Mouse (Mus musculus) spleen, adult 18-20 months (tissue): ENCODE measurements around the gene Rbfox2.

Experiments
- DNase-seq, 2 experiments: peaks; one replicate each; pipeline ENCODE4 v3.0.0; 2022; ENCODE audit warnings: mixed read lengths in 2 of 2

Gene Rbfox2

DNA sequence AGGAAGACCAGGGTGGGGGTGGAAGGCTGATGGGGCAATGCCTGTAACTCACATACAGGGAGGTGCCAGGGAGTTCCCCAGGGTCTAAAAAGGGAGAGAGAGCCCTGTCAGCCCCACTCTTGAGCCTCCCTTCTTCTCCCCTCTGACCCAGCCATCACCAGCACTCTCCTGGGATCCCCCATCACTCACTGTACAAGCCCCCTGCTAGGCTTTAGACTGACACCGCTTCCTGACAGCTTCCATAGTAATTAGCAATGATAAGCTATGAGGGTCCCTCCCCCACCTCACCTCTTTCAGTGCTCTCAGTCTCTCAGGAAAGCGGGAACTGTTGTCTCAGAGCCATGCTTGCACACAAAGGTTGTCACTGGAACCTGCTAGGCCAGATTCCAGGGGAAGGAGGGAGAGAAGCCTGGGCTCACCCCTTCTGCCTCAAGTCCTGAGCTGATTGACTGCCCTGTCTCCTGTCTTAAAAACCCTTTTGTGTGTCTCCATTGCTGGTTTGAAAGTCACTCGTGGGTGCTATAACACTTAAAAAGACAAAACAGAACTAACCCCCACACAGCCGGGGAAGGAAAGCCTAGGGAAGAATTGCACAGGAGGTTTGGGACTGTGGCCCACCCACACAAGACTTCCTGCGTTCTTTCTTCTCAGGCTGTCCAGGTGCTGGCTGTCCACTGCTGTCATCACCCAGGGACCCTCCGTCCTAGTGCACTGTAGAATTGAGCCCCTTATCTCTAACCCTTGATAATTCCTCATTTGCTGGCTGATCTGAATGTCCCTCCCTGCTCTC lies 250.6 kb downstream of the Rbfox2 start:
- no peak for DNase-seq

DNA sequence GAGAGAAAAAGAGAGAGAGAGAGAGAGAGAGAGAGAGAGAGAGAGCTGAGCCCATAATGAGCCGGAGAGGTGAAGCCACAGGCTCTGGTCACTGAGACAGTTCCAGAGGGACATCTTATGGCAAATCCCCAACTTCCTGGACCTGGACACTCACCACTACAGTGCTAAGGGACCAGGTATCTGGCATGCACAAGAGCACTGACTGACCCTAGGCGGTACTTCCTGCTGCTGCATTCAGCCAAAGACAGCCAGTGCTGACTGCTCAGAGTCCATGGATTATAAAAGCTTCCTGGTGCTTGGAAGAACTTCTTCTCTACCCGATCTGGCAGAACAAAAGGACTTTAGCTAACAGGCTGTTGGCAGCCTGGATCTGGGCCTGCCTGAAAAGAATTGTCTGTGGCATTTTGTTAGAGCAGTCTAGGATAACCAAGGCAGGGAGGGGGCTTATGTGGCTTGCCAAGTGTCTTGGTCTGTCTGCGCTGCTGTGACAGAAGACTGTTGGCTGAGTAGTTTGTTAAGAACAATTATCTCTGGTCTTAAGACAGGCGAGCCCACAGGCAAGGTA lies 252.1 kb downstream of the Rbfox2 start:
- DNase-seq, result no peak

DNA sequence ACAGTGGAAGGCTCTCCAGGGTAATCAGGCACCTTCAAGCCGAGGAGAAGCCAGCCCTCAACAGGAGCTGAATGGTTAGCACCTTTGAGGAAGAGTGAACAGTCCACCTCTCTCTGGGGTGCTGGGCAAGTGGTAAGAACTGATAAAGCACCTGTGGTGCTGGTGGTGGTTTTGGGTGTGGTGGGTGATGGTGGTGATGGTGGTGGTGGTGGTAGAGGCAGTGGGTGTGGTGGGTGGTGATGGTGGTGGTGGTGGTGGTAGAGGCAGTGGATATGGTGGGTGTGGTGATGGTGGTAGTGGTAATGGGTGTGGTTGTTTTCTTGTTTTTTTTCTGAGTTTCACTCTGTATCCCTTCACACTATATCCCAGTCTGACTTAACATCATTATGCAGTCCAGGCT lies 253.8 kb downstream of the Rbfox2 start:
- DNase-seq, result no peak

DNA sequence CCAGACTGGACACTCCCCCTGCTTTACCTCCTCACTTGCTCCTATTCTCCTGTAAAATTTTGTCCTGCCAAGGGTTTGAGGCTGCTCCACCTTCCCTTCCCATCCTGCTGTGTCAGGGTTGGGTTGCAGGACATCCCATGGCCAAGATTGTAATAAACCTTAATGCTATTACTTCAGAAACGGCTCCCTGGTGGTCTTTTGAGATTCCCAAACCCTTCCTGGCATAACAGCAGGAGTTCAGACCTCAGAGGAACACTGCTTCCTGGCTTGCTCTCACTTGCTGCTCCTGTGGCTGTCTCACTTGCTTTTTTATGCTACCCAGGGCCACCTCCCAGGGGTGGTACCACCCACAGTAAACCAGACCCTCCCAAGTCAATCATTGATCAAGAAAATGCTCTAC lies 254.6 kb downstream of the Rbfox2 start:
- no peak for DNase-seq

DNA sequence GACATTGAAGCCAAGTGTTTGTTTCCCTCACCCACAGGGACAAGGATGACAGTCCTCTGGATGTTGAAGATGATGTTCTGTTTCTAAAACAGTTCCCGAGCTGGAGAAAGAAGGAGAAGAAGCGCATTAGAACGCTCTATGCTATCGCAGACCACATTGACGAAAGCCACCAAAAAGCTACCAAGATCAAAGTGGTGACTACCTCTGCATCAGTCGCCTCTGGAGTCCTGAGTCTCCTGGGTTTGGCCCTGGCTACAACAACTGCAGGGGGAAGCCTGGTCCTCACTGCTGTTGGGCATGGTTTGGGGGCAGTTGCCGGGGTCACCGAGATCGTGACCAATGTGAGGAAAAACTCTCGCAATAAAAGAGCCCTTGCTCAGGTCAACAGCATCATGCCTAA lies 256.2 kb downstream of the Rbfox2 start, which contains the start of gene Mb:
Mb (minus strand) TSS at position 101 of the 400 bp plus-strand sequence.
- DNase-seq, result no peak

DNA sequence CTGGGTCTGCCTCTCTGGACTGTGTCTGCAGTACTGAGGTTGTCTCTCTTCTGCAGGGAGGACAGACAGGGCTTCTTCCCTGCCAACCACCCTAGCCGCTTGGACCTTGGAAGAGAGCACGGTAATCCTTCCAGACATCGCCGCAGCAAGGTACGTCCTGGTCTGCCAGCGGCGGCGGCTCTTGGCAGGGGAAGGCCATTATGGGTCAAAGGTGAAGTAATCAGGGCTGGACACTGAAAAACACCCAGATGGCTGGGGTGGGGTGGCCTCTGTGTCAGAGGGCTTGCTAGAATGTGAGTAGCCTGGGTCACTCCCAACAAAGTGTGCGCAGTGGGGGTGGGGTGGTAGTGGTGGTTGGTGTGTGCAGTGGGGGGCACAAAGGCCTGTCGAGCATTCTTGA lies 261.2 kb downstream of the Rbfox2 start:
- no peak for DNase-seq

DNA sequence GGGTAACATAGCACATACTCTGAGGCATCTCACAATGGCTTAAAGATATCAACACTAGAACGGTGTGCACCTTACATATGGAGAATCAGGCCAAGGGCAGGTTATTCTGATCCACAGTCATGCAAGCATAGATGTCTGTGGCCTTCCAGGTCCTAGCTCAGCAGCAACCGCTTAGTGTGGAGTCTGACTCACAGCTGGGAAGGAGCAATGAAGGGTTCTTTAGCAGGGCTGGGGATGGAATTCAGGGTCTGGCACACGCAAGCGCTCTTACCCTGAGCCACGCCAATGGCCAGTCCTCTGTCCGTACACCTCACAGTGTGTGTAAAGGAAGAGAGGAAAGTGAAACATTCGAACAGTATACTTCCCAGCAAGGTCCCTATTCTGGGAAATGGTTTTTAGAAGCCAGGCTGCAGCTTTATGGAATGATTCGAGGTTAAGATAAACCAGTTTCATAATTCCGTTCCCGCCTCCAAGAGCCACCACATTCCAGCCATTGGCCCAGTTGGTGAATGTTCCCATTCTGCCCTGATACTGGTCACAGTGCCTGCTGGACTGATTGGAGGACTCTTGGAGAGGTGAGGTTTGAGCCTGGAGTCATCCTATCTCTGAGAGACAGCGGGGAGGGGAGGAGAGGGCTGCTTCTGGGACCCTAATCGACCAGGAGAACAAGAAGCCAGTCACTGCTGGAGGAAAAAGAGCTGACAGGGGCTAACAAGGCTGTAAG lies 262.0 kb downstream of the Rbfox2 start, which contains the start of gene Apol6:
Apol6 (plus strand) TSS at position 133 of the 724 bp plus-strand sequence.
- DNase-seq, result no peak

DNA sequence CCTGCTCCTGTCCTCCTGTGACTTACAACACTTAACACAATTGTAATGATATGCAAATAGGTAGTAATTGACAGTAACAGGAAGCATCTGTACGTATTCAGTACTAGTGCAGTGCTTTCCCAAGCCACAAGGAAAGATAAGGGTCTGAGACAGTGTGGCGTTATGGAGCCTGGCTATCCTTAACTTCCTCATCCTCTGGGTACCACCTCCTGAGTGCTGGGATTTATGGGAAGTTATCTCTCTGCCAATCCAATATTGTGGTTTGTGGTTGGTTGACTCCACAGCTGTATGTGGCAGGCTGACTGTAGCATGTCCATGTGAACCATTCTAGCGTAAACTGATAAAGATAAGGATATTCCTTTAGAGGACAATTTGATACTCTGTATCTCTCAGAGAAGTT lies 266.0 kb downstream of the Rbfox2 start:
- DNase-seq, result no peak

DNA sequence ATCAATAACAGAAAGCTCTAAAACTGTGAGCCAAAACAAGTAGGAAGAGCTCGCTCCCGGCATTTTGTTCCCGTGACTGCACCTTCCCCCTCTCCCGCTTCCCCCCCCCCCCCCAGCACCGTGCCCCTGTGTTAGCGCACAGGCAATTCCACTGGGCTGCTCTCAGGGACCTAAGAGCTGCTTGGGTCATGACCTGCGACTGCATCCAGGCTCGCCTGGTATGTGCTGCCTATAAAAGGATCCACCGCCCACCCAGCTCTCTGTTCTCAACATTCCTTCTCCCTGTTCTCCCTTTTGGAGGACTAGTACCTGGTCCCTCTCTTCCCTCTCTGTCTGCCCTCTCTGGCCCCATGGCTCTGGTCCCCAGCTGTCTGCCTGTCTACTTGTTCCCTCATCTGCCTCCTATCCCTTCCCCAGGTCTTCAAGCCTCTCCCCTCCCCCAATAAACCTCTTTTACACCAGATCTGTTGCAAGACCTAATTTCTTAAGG lies 267.5 kb downstream of the Rbfox2 start:
- no peak for DNase-seq

DNA sequence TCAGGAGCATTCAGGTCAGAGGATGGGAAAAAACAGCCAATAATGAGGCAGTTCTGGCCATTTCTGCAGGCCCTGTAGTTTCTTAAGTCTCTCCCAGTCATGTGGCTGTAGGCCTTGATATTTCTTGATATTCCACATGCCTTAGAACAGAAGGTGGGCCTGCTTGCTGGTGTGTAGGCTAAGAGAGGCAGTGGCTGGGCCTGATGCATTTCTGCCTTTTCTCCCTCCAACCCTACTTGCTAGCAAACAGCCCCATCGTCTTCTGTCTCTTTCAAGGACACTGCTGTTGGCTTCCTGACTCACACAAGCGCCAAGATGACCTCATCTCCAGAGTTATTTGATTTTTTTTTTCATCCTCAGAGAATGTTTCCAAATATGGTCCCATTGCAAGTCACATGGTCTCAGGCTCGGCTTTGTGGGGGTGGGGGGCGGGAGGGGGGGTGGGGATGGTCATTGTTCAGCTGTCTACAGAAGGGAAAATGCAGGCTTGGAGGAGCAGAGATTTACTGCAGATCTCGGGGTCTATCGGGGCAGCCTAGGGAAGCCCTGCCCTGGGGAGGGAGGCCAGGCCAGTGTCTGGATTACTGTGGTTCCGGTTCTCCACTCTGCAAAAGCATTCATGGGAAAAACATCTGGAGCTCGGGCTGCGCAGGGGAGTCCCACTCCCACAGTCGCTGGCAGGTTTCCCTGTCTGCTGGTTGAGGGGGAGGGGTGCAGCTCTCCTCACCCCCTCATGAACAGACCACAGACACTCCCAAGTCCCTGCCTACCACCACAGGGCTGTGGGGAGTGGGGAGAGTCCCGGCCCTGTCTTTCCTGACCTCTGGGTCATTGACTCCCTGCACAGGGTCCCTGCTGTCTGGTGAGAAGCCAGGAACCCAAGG lies 269.3 kb downstream of the Rbfox2 start:
- DNase-seq, result no peak

DNA sequence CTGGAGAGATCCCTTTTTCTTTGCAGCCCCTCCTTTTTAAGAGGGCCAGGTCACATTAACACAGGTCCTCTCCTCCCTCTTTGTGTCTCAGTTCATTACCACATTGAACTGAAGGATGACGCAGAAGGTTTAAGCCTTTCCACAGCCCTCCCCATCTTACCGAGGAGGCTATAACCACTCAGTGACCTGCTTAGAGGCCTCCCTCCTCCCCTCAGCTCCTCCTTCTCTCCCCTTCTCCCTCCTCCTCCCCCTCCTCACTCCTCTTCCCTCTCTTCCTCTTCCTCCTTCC lies 269.9 kb downstream of the Rbfox2 start:
- no peak for DNase-seq

DNA sequence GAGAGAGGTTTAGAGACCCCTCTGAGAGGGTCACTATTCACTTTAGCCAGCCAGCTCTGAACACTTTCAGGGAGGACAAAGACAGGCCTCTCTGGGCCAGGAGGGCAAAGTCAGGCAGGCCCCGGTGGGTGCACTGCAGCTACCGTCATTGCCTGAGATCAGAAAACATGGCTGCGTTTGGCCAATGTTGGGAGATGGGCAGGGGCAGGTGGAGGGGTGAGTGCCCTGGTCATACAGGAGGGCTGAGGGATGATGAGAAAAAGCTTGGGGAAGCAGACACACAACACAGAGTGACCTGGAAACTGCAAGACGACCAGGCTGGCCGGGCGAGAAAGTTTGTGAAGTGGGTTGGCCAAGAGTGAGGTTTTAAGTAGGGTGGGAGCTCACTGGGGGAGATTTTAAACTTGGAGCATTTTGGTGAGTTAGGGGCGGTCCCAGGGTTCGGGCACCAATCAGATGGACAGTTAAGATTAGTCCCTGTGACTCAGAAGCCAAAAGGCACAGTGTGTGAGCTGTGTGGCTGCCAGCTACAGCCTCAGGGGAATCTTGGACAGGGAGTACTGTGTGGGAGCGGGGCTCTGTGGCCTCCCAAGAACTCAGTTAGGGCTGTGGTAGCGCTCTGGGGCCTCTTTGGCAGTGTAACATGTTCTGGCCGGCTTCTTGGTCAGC lies 270.4 kb downstream of the Rbfox2 start:
- no peak for DNase-seq

DNA sequence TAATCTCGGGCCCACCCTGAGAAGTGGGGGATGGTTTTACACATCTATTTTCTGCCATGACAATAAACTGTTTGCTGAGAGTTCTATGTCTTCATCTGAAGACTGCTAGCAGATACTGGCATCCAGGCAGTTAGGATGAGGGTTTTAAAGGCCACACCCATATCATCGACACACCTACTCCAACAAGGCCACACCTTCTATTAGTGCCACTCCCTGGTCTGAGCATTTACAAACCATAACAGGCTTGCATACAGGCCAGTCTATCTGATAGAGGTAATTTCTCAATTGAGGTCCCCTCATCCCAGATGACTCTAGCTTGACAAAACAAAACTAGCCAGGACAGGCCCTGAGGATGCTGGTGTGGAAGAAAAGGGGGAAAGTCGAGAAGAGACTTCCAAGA lies 271.2 kb downstream of the Rbfox2 start:
- DNase-seq, result no peak

DNA sequence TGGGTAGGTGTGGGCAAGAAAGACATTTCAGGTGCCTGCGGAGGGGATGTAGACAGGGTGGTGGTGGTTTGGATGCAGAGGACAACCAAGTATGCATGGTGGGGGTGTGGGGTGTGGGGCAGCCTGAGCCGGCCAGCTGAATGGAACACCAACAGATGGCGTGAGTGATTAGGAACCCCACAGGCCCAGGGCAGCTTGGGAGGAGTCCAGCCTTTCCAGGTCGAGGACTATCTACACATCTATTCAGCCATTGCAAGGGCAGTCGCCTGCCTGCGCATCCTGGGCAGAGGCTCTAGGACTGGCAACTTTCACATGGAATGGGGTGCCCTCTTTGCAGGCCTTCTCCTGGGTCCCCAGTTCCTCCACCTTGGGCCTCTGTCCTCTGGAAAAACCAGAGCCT lies 272.3 kb downstream of the Rbfox2 start:
- no peak for DNase-seq

DNA sequence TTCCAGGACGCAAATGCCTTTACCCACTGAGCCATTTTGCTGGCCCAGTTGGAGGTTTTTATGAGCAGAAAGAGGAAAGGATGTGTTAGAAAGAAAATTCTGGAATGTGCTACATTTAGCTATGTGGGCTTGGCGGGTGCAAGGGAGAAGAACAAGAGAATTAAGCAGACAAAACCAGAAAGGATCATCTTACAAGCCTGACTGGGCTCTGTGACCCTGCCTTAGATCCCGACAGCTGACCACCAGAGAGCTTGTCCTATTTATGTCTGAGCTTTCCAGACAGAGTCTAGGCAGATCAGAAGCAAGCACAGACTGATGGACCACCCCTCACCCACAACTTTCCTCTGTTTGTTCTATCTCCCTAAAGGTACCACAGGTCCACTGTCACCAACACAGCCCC lies 275.5 kb downstream of the Rbfox2 start:
- no peak for DNase-seq

DNA sequence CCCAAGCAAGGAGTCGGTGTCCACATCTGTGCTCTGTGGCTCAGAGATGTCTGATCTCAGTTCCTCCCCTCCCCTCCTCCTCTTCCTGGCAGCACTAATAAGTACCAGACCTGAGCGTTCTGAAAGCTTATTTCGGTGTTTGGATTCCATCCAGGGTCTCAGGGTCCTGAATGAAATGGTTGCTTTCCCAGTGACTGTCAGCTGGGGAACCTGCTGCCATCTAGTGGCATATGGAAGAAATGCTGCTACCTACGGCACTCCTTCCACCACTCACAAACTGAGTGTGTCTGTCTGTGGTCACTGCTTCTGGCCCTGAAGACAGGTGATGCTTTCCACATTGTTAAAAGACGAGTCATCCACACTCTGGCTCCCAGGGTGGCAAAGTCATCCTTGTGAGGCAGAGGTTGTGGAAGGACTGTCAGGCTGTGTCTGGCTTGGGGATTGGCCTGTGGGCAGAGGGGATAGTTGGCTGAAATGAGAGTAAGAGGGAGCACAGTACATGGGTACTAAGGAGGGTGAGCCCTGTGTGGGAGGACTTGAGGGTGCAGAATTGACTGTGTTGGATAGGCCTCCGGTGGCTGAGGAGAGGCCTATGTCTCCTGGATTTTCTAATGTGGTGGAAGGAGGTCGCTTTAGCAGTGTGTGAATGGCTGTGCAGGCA lies 277.3 kb downstream of the Rbfox2 start:
- DNase-seq, result peak in 1 of 2 experiments; percentile 14
